Mouse (Mus musculus) liver, embryonic 15.5 days (tissue): ENCODE measurements at regions not wholly inside any gene's neighbourhood (a gene's known extent, or its start where the extent isn't known, plus 50 kb on each side); places are given as distances from the start of the nearest gene placed in this dataset.

ENCODE experiments used
- ATAC-seq: fragments of 200-750 bp; cut with Nextera tagmentation; 2 replicates; pipeline ENCODE4 v1.8.0; 2017; ENCODE audit warnings: moderate number of reproducible peaks, mild to moderate bottlenecking, moderate library complexity; ENCODE audit not compliant: insufficient read depth
- H3K27ac ChIP-seq: fragments of 300-500 bp; sonication (generic); replicated peaks from 2 replicates; pipeline ENCODE4 v1.5.1; 2015; ENCODE audit warnings: mild to moderate bottlenecking, inconsistent platforms
- H3K27me3 ChIP-seq: fragments of 300-500 bp; sonication (generic); 2 replicates; pipeline ENCODE4 v1.6.1; 2015; ENCODE audit warnings: mild to moderate bottlenecking, inconsistent platforms
- H3K36me3 ChIP-seq: fragments of 300-500 bp; sonication (generic); replicated peaks from 2 replicates; pipeline ENCODE4 v1.6.1; 2015; ENCODE audit warnings: moderate library complexity, mild to moderate bottlenecking, inconsistent platforms
- H3K4me1 ChIP-seq: fragments of 300-500 bp; sonication (generic); replicated peaks from 2 replicates; pipeline ENCODE4 v1.6.1; 2015; ENCODE audit warnings: inconsistent platforms
- H3K4me2 ChIP-seq: fragments of 300-500 bp; sonication (generic); 2 replicates; pipeline ENCODE4 v1.6.1; 2015; ENCODE audit warnings: moderate library complexity, mild to moderate bottlenecking, inconsistent platforms
- H3K4me3 ChIP-seq: fragments of 300-500 bp; sonication (generic); replicated peaks from 2 replicates; pipeline ENCODE4 v1.5.1; 2015; ENCODE audit warnings: mild to moderate bottlenecking, inconsistent platforms
- H3K9ac ChIP-seq: fragments of 300-500 bp; sonication (generic); 2 replicates; pipeline ENCODE4 v1.6.1; 2015; ENCODE audit warnings: moderate library complexity, mild to moderate bottlenecking, inconsistent platforms
- H3K9me3 ChIP-seq: fragments of 300-500 bp; sonication (generic); replicated peaks from 2 replicates; pipeline ENCODE4 v1.6.1; 2016; ENCODE audit warnings: inconsistent platforms
- WGBS: fragments of 180-500 bp; shearing (Covaris S2); methylation state at CpG from one replicate; pipeline ENCODE4 v1.1.7; 2015; ENCODE audit warnings: mixed read lengths; ENCODE audit not compliant: insufficient replicate concordance; 5-methylcytosine and 5-hydroxymethylcytosine counted together

GRCm38 (mm10) chr8:41831713-41832112 is 414.8 kb upstream of the Frg1 start:
- Histone ChIP-seq H3K27me3 (no peaks in the 10 kb centered on the region), H3K36me3 (no peaks in the 10 kb centered on the region), H3K4me1 (no peaks in the 10 kb centered on the region), H3K27ac (no peak overlapping the region), H3K9me3 (no peaks in the 10 kb centered on the region), H3K9ac (no peak overlapping the region), H3K4me3 (no peak overlapping the region), H3K4me2 (no peak overlapping the region)
- no peak for ATAC-seq
- WGBS, result 45% methylated on average over 4 of the region's 4 CpGs

GRCm38 (mm10) chr8:41830407-41830806 is 413.5 kb upstream of the Frg1 start:
- Histone ChIP-seq H3K4me3 (no peak overlapping the region), H3K27ac (no peak overlapping the region), H3K9me3 (no peaks in the 10 kb centered on the region), H3K4me1 (no peaks in the 10 kb centered on the region), H3K36me3 (no peaks in the 10 kb centered on the region), H3K4me2 (no peak overlapping the region), H3K27me3 (no peaks in the 10 kb centered on the region), H3K9ac (no peak overlapping the region)
- 73% methylated on average over 6 of the region's 6 CpGs for WGBS
- no peak for ATAC-seq

- H3K9me3 ChIP-seq, result no peaks in the 10 kb centered on the region
- no peaks in the 10 kb centered on the region for H3K36me3 ChIP-seq
- no peaks in the 10 kb centered on the region for H3K4me1 ChIP-seq
- H3K9ac ChIP-seq, result no peak overlapping the region
- 8% methylated on average over 7 of the region's 7 CpGs for WGBS
- ATAC-seq, result no peak
- H3K4me2 ChIP-seq, result no peak overlapping the region
- no peaks in the 10 kb centered on the region for H3K27me3 ChIP-seq
- H3K4me3 ChIP-seq, result no peak overlapping the region
- H3K27ac ChIP-seq, result no peak overlapping the region
Measured at GRCm38 (mm10) chr8:41824928-41825327, 408.1 kb upstream of the Frg1 start.

- no peaks in the 10 kb centered on the region for H3K36me3 ChIP-seq
- WGBS, result 42% methylated on average over 8 of the region's 8 CpGs
- H3K4me3 ChIP-seq, result no peak overlapping the region
- no peak overlapping the region for H3K27ac ChIP-seq
- H3K4me2 ChIP-seq, result no peak overlapping the region
- H3K9me3 ChIP-seq, result no peaks in the 10 kb centered on the region
- H3K9ac ChIP-seq, result no peak overlapping the region
- H3K27me3 ChIP-seq, result no peaks in the 10 kb centered on the region
- ATAC-seq, result no peak
- no peaks in the 10 kb centered on the region for H3K4me1 ChIP-seq
Measured at GRCm38 (mm10) chr8:41823041-41823440, 406.2 kb upstream of the Frg1 start.

GRCm38 (mm10) chr8:41821676-41822075 is 404.8 kb upstream of the Frg1 start:
- 74% methylated on average over 5 of the region's 5 CpGs for WGBS
- H3K9ac ChIP-seq, result no peak overlapping the region
- no peaks in the 10 kb centered on the region for H3K27me3 ChIP-seq
- no peak overlapping the region for H3K27ac ChIP-seq
- ATAC-seq, result no peak
- no peak overlapping the region for H3K4me2 ChIP-seq
- no peaks in the 10 kb centered on the region for H3K36me3 ChIP-seq
- H3K4me3 ChIP-seq, result no peak overlapping the region
- H3K9me3 ChIP-seq, result no peaks in the 10 kb centered on the region
- no peaks in the 10 kb centered on the region for H3K4me1 ChIP-seq

GRCm38 (mm10) chr8:41820605-41821395 is 403.9 kb upstream of the Frg1 start:
- ATAC-seq, result no peak
- WGBS, result 42% methylated on average over 4 of the region's 4 CpGs
- Histone ChIP-seq H3K4me2 (no peak overlapping the region), H3K27me3 (no peaks in the 10 kb centered on the region), H3K36me3 (no peaks in the 10 kb centered on the region), H3K9me3 (no peaks in the 10 kb centered on the region), H3K4me1 (no peaks in the 10 kb centered on the region), H3K9ac (no peak overlapping the region), H3K27ac (no peak overlapping the region), H3K4me3 (no peak overlapping the region)

GRCm38 (mm10) chr8:41818577-41818976 is 401.7 kb upstream of the Frg1 start:
- Histone ChIP-seq H3K9ac (no peak overlapping the region), H3K36me3 (no peaks in the 10 kb centered on the region), H3K27ac (no peak overlapping the region), H3K4me2 (no peak overlapping the region), H3K27me3 (no peaks in the 10 kb centered on the region), H3K4me1 (no peaks in the 10 kb centered on the region), H3K9me3 (no peaks in the 10 kb centered on the region), H3K4me3 (no peak overlapping the region)
- no peak for ATAC-seq
- WGBS, result 56% methylated on average over 5 of the region's 5 CpGs

- H3K4me3 ChIP-seq, result no peak overlapping the region
- no peaks in the 10 kb centered on the region for H3K4me1 ChIP-seq
- H3K36me3 ChIP-seq, result no peaks in the 10 kb centered on the region
- H3K27ac ChIP-seq, result no peak overlapping the region
- H3K9me3 ChIP-seq, result no peaks in the 10 kb centered on the region
- H3K9ac ChIP-seq, result no peak overlapping the region
- 62% methylated on average over 1 of the region's 1 CpGs for WGBS
- no peaks in the 10 kb centered on the region for H3K27me3 ChIP-seq
- no peak overlapping the region for H3K4me2 ChIP-seq
- no peak for ATAC-seq
Measured at GRCm38 (mm10) chr8:41818079-41818478, 401.2 kb upstream of the Frg1 start.

GRCm38 (mm10) chr8:41815272-41815671 is 398.4 kb upstream of the Frg1 start:
- ATAC-seq, result no peak
- Histone ChIP-seq H3K4me3 (no peak overlapping the region), H3K9ac (no peak overlapping the region), H3K27me3 (no peaks in the 10 kb centered on the region), H3K9me3 (no peaks in the 10 kb centered on the region), H3K4me1 (no peaks in the 10 kb centered on the region), H3K27ac (no peak overlapping the region), H3K4me2 (no peak overlapping the region), H3K36me3 (no peaks in the 10 kb centered on the region)
- 53% methylated on average over 3 of the region's 3 CpGs for WGBS

- no peak for ATAC-seq
- Histone ChIP-seq H3K4me3 (no peak overlapping the region), H3K36me3 (no peaks in the 10 kb centered on the region), H3K9ac (no peak overlapping the region), H3K27me3 (no peaks in the 10 kb centered on the region), H3K27ac (no peak overlapping the region), H3K4me2 (no peak overlapping the region), H3K9me3 (no peaks in the 10 kb centered on the region), H3K4me1 (no peaks in the 10 kb centered on the region)
- WGBS, result 47% methylated on average over 2 of the region's 2 CpGs
Measured at GRCm38 (mm10) chr8:41795625-41796024, 378.8 kb upstream of the Frg1 start.

GRCm38 (mm10) chr8:41786952-41787861 is 370.3 kb upstream of the Frg1 start:
- Histone ChIP-seq H3K9me3 (no peaks in the 10 kb centered on the region), H3K9ac (no peak overlapping the region), H3K36me3 (no peaks in the 10 kb centered on the region), H3K27me3 (no peaks in the 10 kb centered on the region), H3K4me3 (no peak overlapping the region), H3K4me1 (no peaks in the 10 kb centered on the region), H3K4me2 (no peak overlapping the region), H3K27ac (no peak overlapping the region)
- no peak for ATAC-seq
- WGBS, result 64% methylated on average over 9 of the region's 9 CpGs
